In the genomic region with DNA sequence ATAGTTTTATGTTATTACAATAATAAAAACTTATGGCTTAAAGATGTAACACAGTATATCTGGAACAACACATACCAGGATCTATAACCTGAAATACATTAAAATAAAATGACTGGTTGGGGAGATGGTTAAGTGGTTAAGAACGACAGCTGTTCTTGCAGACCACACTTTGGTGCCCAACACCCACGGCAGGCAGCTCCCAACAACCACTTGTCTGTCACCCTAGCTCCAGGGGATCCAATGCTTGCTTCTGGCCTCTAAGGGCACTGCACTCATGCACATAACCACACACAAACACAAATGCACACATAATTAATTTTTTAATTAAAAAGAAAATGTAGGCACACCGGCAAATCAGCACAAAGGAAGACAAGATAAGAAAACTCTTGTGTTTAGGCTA, we compare ENCODE assay signal across 28 mouse cellular contexts.
"Had no signal": no experiment of that assay in that cellular context is flagged by ENCODE, and none has a peak within 500 bp of the region (broad histone marks: within the 10 kb centered on the region; RNA-seq: fewer than 3 reads in every experiment).

No protein-coding gene starts in this region.

- H3K27ac ChIP-seq: embryonic facial prominence, embryonic 10.5 days; embryonic facial prominence, embryonic 12.5 days; embryonic facial prominence, embryonic 13.5 days; embryonic facial prominence, embryonic 15.5 days; forebrain, embryonic 10.5 days; forebrain, embryonic 12.5 days; forebrain, embryonic 13.5 days; forebrain, embryonic 15.5 days; gastrocnemius, adult 2 months; heart, adult 2 months had no signal

- H3K4me1 ChIP-seq: embryonic facial prominence, embryonic 10.5 days; embryonic facial prominence, embryonic 12.5 days; embryonic facial prominence, embryonic 13.5 days; embryonic facial prominence, embryonic 15.5 days; forebrain, embryonic 10.5 days; forebrain, embryonic 12.5 days; forebrain, embryonic 13.5 days; forebrain, embryonic 15.5 days had no signal

- H3K9me3 ChIP-seq: embryonic facial prominence, embryonic 10.5 days; embryonic facial prominence, embryonic 12.5 days; embryonic facial prominence, embryonic 13.5 days; embryonic facial prominence, embryonic 15.5 days; forebrain, embryonic 10.5 days; forebrain, embryonic 12.5 days; forebrain, embryonic 13.5 days; forebrain, embryonic 15.5 days had no signal

- H3K4me3 ChIP-seq: embryonic facial prominence, embryonic 10.5 days; embryonic facial prominence, embryonic 12.5 days; embryonic facial prominence, embryonic 13.5 days; embryonic facial prominence, embryonic 15.5 days; erythroblast, embryonic 14.5 days; forebrain, embryonic 10.5 days; forebrain, embryonic 12.5 days; forebrain, embryonic 13.5 days; forebrain, embryonic 15.5 days; gastrocnemius, adult 2 months; heart, adult 2 months had no signal

- H3K4me2 ChIP-seq: embryonic facial prominence, embryonic 12.5 days; embryonic facial prominence, embryonic 13.5 days; embryonic facial prominence, embryonic 15.5 days; forebrain, embryonic 12.5 days; forebrain, embryonic 13.5 days; forebrain, embryonic 15.5 days had no signal

- H3K9ac ChIP-seq: embryonic facial prominence, embryonic 12.5 days; embryonic facial prominence, embryonic 13.5 days; embryonic facial prominence, embryonic 15.5 days; forebrain, embryonic 12.5 days; forebrain, embryonic 13.5 days; forebrain, embryonic 15.5 days; forebrain, postnatal 0 days had no signal

- DNase-seq: cerebellum, adult 2 months; cerebellum, adult 8-10 months; cerebellum, adult 9-10 months; cerebellum, adult 9-11 months; cerebellum, postnatal 10 days; cerebellum, postnatal 14 days; cerebellum, postnatal 25 days; cerebellum, postnatal 36 days; embryo, embryonic 11 days; forebrain, postnatal 0 days; gastrocnemius, adult 2 months; gastrocnemius, postnatal 10 days; gastrocnemius, postnatal 14 days; gastrocnemius, postnatal 25 days; gastrocnemius, postnatal 36 days; heart, adult 18-20 months; heart, adult 2 months had no signal

- H3K27me3 ChIP-seq: embryonic facial prominence, embryonic 12.5 days; embryonic facial prominence, embryonic 13.5 days; embryonic facial prominence, embryonic 15.5 days; forebrain, embryonic 12.5 days; forebrain, embryonic 13.5 days; forebrain, embryonic 15.5 days had no signal

- ATAC-seq: forebrain, embryonic 13.5 days; forebrain, embryonic 14.5 days; forebrain, embryonic 15.5 days; forebrain, embryonic 16.5 days; forebrain, postnatal 0 days had no signal
